Mouse (Mus musculus): ENCODE results near the gene Ptpn5. TPM values are rescaled to one million over a fixed set of nuclear protein-coding genes. Genes with fewer than 3 reads are reported as not detected.

Gene Ptpn5
- polyA plus RNA-seq, 1 experiment from 2014 or later: 146 TPM

DNA sequence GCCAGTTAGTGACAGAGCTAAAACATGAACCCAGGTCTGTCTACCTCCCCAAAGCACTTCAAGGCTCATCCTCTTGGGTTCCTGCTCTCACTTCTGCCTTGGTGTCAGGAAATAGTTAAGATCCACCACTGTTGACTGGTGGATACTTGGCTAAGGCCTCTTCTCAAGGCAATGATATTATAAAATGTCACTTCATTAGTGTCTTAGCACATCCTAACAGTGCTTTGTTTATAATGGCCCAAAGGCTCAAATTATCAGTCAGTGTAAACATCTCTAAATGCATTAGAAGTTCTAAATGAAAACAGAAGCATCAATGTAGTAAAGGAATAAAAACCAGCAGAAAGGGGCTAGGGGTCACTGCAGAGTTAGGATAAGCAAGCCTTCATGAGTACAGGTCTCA lies 26.5 kb downstream of the Ptpn5 start:
- DNase-seq: no peak
- no peaks in the 10 kb centered on the region for H3K4me1 ChIP-seq (ENCODE audit: control insufficient read depth, insufficient read depth, low read length)
- H3K9me3 ChIP-seq (ENCODE audit: control insufficient read depth, low read length): no peaks in the 10 kb centered on the region
- H3K27me3 ChIP-seq (ENCODE audit: control insufficient read depth, insufficient read depth, low read length): no peaks in the 10 kb centered on the region
- peaks cover 29% of the 10 kb centered on the region for H3K36me3 ChIP-seq (ENCODE audit: control insufficient read depth, insufficient read depth, low read length)
- H3K4me3 ChIP-seq (replicated peaks; ENCODE audit: low read depth, low read length): no peak overlapping the region
- no peak overlapping the region for H3K4me2 ChIP-seq (ENCODE audit: low read length)
- H3K27ac ChIP-seq (replicated peaks; ENCODE audit: low read depth, low read length): no peak overlapping the region
- H3K9ac ChIP-seq (replicated peaks; ENCODE audit: low read length): no peak overlapping the region
- no peak for ATAC-seq (ENCODE audit: low FRiP score, low TSS enrichment)

- H3K27ac ChIP-seq (replicated peaks; ENCODE audit: low read depth, low read length): no peak overlapping the region
- 88% methylated on average over 1 of the region's 1 CpGs for WGBS
- no peaks in the 10 kb centered on the region for H3K27me3 ChIP-seq (ENCODE audit: control insufficient read depth, insufficient read depth, low read length)
- no peak for ATAC-seq (ENCODE audit: low FRiP score, low TSS enrichment)
- H3K9me3 ChIP-seq (ENCODE audit: control insufficient read depth, low read length): no peaks in the 10 kb centered on the region
- no peak overlapping the region for H3K4me2 ChIP-seq (ENCODE audit: low read length)
- no peak overlapping the region for H3K4me3 ChIP-seq (replicated peaks; ENCODE audit: low read depth, low read length)
- no peak for DNase-seq
- peaks cover 21% of the 10 kb centered on the region for H3K36me3 ChIP-seq (ENCODE audit: control insufficient read depth, insufficient read depth, low read length)
- H3K9ac ChIP-seq (replicated peaks; ENCODE audit: low read length): no peak overlapping the region
- no peaks in the 10 kb centered on the region for H3K4me1 ChIP-seq (ENCODE audit: control insufficient read depth, insufficient read depth, low read length)
Measured at GRCm38 (mm10) chr7:47103671-47104414, 29.6 kb downstream of the Ptpn5 start.

GRCm38 (mm10) chr7:47102970-47103369 lies 30.5 kb downstream of the Ptpn5 start:
- Histone ChIP-seq H3K4me3 (replicated peaks; ENCODE audit: low read depth, low read length) (no peak overlapping the region), H3K27ac (replicated peaks; ENCODE audit: low read depth, low read length) (no peak overlapping the region), H3K9me3 (ENCODE audit: control insufficient read depth, low read length) (no peaks in the 10 kb centered on the region), H3K9ac (replicated peaks; ENCODE audit: low read length) (no peak overlapping the region), H3K4me1 (ENCODE audit: control insufficient read depth, insufficient read depth, low read length) (no peaks in the 10 kb centered on the region), H3K27me3 (ENCODE audit: control insufficient read depth, insufficient read depth, low read length) (no peaks in the 10 kb centered on the region), H3K4me2 (ENCODE audit: low read length) (no peak overlapping the region), H3K36me3 (ENCODE audit: control insufficient read depth, insufficient read depth, low read length) (peaks cover 16% of the 10 kb centered on the region; the same call in 1 of the 2 replicates)
- ATAC-seq (ENCODE audit: low FRiP score, low TSS enrichment): no peak
- DNase-seq: no peak
- 80% methylated on average over 2 of the region's 2 CpGs for WGBS

- Histone ChIP-seq H3K4me1 (ENCODE audit: control insufficient read depth, insufficient read depth, low read length) (no peaks in the 10 kb centered on the region), H3K27ac (replicated peaks; ENCODE audit: low read depth, low read length) (no peak overlapping the region), H3K9me3 (ENCODE audit: control insufficient read depth, low read length) (no peaks in the 10 kb centered on the region), H3K27me3 (ENCODE audit: control insufficient read depth, insufficient read depth, low read length) (no peaks in the 10 kb centered on the region), H3K4me3 (replicated peaks; ENCODE audit: low read depth, low read length) (no peak overlapping the region), H3K4me2 (ENCODE audit: low read length) (no peak overlapping the region), H3K9ac (replicated peaks; ENCODE audit: low read length) (no peak overlapping the region), H3K36me3 (ENCODE audit: control insufficient read depth, insufficient read depth, low read length) (peaks cover 8% of the 10 kb centered on the region; the same call in 1 of the 2 replicates)
- 69% methylated on average over 6 of the region's 6 CpGs for WGBS
- ATAC-seq (ENCODE audit: low FRiP score, low TSS enrichment) (no peak), DNase-seq (no peak)
Measured at GRCm38 (mm10) chr7:47100615-47101014, 32.9 kb downstream of the Ptpn5 start.

DNA sequence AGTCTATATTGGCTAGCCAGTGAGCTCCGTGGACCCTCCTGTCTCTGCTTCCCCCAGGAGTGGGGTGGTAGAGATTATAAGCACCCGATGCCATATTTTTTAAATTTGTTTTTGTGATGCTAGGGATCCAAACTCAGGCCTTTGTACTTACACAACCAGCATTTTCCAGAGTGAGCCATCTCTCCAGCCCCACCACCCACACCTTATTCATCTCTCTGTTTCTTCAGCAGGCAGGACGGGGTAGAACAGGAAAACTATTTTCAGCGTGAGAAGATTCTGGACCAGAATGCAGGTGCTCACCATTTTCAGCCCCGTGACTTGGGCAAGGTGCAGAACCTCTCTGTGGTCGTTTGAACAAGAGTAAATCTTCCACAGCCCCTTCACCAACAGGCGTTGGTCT lies 34.2 kb downstream of the Ptpn5 start:
- Histone ChIP-seq H3K4me1 (ENCODE audit: control insufficient read depth, insufficient read depth, low read length) (no peaks in the 10 kb centered on the region), H3K27me3 (ENCODE audit: control insufficient read depth, insufficient read depth, low read length) (no peaks in the 10 kb centered on the region), H3K4me3 (replicated peaks; ENCODE audit: low read depth, low read length) (no peak overlapping the region), H3K27ac (replicated peaks; ENCODE audit: low read depth, low read length) (no peak overlapping the region), H3K9ac (replicated peaks; ENCODE audit: low read length) (no peak overlapping the region), H3K9me3 (ENCODE audit: control insufficient read depth, low read length) (no peaks in the 10 kb centered on the region), H3K4me2 (ENCODE audit: low read length) (no peak overlapping the region), H3K36me3 (ENCODE audit: control insufficient read depth, insufficient read depth, low read length) (peaks cover 10% of the 10 kb centered on the region; the same call in 1 of the 2 replicates)
- ATAC-seq (ENCODE audit: low FRiP score, low TSS enrichment) (no peak), DNase-seq (no peak)
- WGBS: 87% methylated on average over 7 of the region's 7 CpGs

GRCm38 (mm10) chr7:47098044-47098443 lies 35.4 kb downstream of the Ptpn5 start:
- Histone ChIP-seq H3K27ac (replicated peaks; ENCODE audit: low read depth, low read length) (no peak overlapping the region), H3K4me2 (ENCODE audit: low read length) (no peak overlapping the region)
- no peak; the same call in 1 of the 2 replicates for ATAC-seq (ENCODE audit: low FRiP score, low TSS enrichment)

GRCm38 (mm10) chr7:47094969-47095368 lies 38.5 kb downstream of the Ptpn5 start:
- no peak overlapping the region for H3K4me2 ChIP-seq (ENCODE audit: low read length)
- DNase-seq: no peak
- no peak overlapping the region for H3K27ac ChIP-seq (replicated peaks; ENCODE audit: low read depth, low read length)
- no peaks in the 10 kb centered on the region for H3K27me3 ChIP-seq (ENCODE audit: control insufficient read depth, insufficient read depth, low read length)
- no peak overlapping the region for H3K9ac ChIP-seq (replicated peaks; ENCODE audit: low read length)
- 83% methylated on average over 2 of the region's 2 CpGs for WGBS
- H3K36me3 ChIP-seq (ENCODE audit: control insufficient read depth, insufficient read depth, low read length): peaks cover 21% of the 10 kb centered on the region; the same call in 1 of the 2 replicates
- ATAC-seq (ENCODE audit: low FRiP score, low TSS enrichment): no peak
- no peak overlapping the region for H3K4me3 ChIP-seq (replicated peaks; ENCODE audit: low read depth, low read length)
- H3K9me3 ChIP-seq (ENCODE audit: control insufficient read depth, low read length): no peaks in the 10 kb centered on the region
- no peaks in the 10 kb centered on the region for H3K4me1 ChIP-seq (ENCODE audit: control insufficient read depth, insufficient read depth, low read length)

More at GRCm38 (mm10) chr7:47098044-47098443, 35.4 kb downstream of the Ptpn5 start:
- WGBS: 68% methylated on average over 7 of the region's 7 CpGs
- no peak for DNase-seq
- H3K36me3 ChIP-seq (ENCODE audit: control insufficient read depth, insufficient read depth, low read length): peaks cover 10% of the 10 kb centered on the region; the same call in 1 of the 2 replicates
- H3K9ac ChIP-seq (replicated peaks; ENCODE audit: low read length): no peak overlapping the region
- H3K27me3 ChIP-seq (ENCODE audit: control insufficient read depth, insufficient read depth, low read length): no peaks in the 10 kb centered on the region
- no peak overlapping the region for H3K4me3 ChIP-seq (replicated peaks; ENCODE audit: low read depth, low read length)
- no peaks in the 10 kb centered on the region for H3K9me3 ChIP-seq (ENCODE audit: control insufficient read depth, low read length)
- no peaks in the 10 kb centered on the region for H3K4me1 ChIP-seq (ENCODE audit: control insufficient read depth, insufficient read depth, low read length)

DNA sequence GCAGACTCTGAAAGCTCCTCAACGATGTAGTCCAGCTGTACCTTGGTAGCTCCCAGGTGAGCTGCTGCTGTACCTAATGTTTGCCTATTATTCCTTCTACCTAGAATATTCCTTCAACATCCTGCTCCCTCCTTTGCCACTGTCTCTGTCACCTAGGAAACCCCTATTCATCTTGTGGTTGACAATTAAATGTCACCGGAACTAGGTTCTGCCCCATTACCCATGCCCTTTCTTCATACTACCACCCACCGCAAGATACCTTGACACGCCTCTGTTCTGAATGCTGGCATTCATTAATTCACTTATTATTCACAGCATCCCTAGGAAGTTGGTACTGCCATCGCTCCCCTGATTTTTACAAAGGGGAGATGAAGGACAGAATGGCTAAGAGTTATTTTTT lies 39.5 kb downstream of the Ptpn5 start:
- WGBS: 77% methylated on average over 5 of the region's 5 CpGs
- no peak overlapping the region for H3K4me2 ChIP-seq (ENCODE audit: low read length)
- no peak overlapping the region for H3K27ac ChIP-seq (replicated peaks; ENCODE audit: low read depth, low read length)
- H3K36me3 ChIP-seq (ENCODE audit: control insufficient read depth, insufficient read depth, low read length): peaks cover 21% of the 10 kb centered on the region; the same call in 1 of the 2 replicates
- no peaks in the 10 kb centered on the region for H3K27me3 ChIP-seq (ENCODE audit: control insufficient read depth, insufficient read depth, low read length)
- no peak overlapping the region for H3K9ac ChIP-seq (replicated peaks; ENCODE audit: low read length)
- DNase-seq: no peak
- no peaks in the 10 kb centered on the region for H3K9me3 ChIP-seq (ENCODE audit: control insufficient read depth, low read length)
- no peak overlapping the region for H3K4me3 ChIP-seq (replicated peaks; ENCODE audit: low read depth, low read length)
- no peaks in the 10 kb centered on the region for H3K4me1 ChIP-seq (ENCODE audit: control insufficient read depth, insufficient read depth, low read length)
- no peak for ATAC-seq (ENCODE audit: low FRiP score, low TSS enrichment)

- no peak overlapping the region for H3K27ac ChIP-seq (replicated peaks; ENCODE audit: low read depth, low read length)
- no peaks in the 10 kb centered on the region for H3K4me1 ChIP-seq (ENCODE audit: control insufficient read depth, insufficient read depth, low read length)
- H3K9ac ChIP-seq (replicated peaks; ENCODE audit: low read length): no peak overlapping the region
- no peak overlapping the region for H3K4me3 ChIP-seq (replicated peaks; ENCODE audit: low read depth, low read length)
- no peaks in the 10 kb centered on the region for H3K9me3 ChIP-seq (ENCODE audit: control insufficient read depth, low read length)
- 78% methylated on average over 1 of the region's 1 CpGs for WGBS
- H3K27me3 ChIP-seq (ENCODE audit: control insufficient read depth, insufficient read depth, low read length): no peaks in the 10 kb centered on the region
- H3K4me2 ChIP-seq (ENCODE audit: low read length): no peak overlapping the region
- no peak for DNase-seq
- peaks cover 81% of the 10 kb centered on the region for H3K36me3 ChIP-seq (ENCODE audit: control insufficient read depth, insufficient read depth, low read length)
- ATAC-seq (ENCODE audit: low FRiP score, low TSS enrichment): no peak
Measured at GRCm38 (mm10) chr7:47085075-47085474, 48.4 kb downstream of the Ptpn5 start.

All from midbrain, embryonic 14.5 days (tissue).